Mouse (Mus musculus) forebrain, embryonic 16.5 days (tissue): ENCODE measurements around the gene Bst2. TPM values are rescaled to one million over a fixed set of nuclear protein-coding genes. Genes with fewer than 3 reads are reported as not detected.

Source experiments
- ATAC-seq: fragments of 200-750 bp; cut with Nextera tagmentation; 2 replicates; pipeline ENCODE4 v1.8.0; 2017; ENCODE audit warnings: mild to moderate bottlenecking, moderate library complexity
- H3K27ac ChIP-seq: fragments of 300-500 bp; sonication (generic); 2 replicates; pipeline ENCODE4 v1.5.1; 2014; ENCODE audit warnings: low read length, control low read depth
- H3K27me3 ChIP-seq: fragments of 300-500 bp; sonication (generic); replicated peaks from 2 replicates; pipeline ENCODE4 v1.6.1; 2014; ENCODE audit warnings: low read length; ENCODE audit not compliant: control insufficient read depth, insufficient read depth
- H3K36me3 ChIP-seq: fragments of 300-500 bp; sonication (generic); 2 replicates; pipeline ENCODE4 v1.6.1; 2014; ENCODE audit not compliant: control insufficient read depth, insufficient read depth
- H3K4me1 ChIP-seq: fragments of 300-500 bp; sonication (generic); replicated peaks from 2 replicates; pipeline ENCODE4 v1.6.1; 2014; ENCODE audit warnings: low read length; ENCODE audit not compliant: control insufficient read depth, insufficient read depth
- H3K4me2 ChIP-seq: fragments of 300-500 bp; sonication (generic); 2 replicates; pipeline ENCODE4 v1.6.1; 2014; ENCODE audit warnings: mild to moderate bottlenecking, low read length, control low read depth
- H3K4me3 ChIP-seq: fragments of 300-500 bp; sonication (generic); replicated peaks from 2 replicates; pipeline ENCODE4 v1.5.1; 2014; ENCODE audit warnings: mild to moderate bottlenecking, low read length, control low read depth
- H3K9ac ChIP-seq: fragments of 300-500 bp; sonication (generic); replicated peaks from 2 replicates; pipeline ENCODE4 v1.6.1; 2014; ENCODE audit warnings: low read depth, low read length, control low read depth
- H3K9me3 ChIP-seq: fragments of 300-500 bp; sonication (generic); 2 replicates; pipeline ENCODE4 v1.6.1; 2016; ENCODE audit warnings: low read length; ENCODE audit not compliant: control insufficient read depth
- WGBS: fragments of 180-500 bp; shearing (Covaris S2); extraction: QIAGEN DNeasy Blood & Tissue Kit; methylation state at CpG from one replicate; pipeline ENCODE4 v1.1.7; 2014; 5-methylcytosine and 5-hydroxymethylcytosine counted together
- polyA plus RNA-seq: library from polyadenylated mRNA; unstranded; fragments of >200 nt; fragmentation: Nextera tagmentation; extraction: Ambion mirVana; gene quantifications from 2 replicates; pipeline ENCODE4 v1.2.1, GENCODE M21; 2015

Gene Bst2
- 4.7 and 7.5 TPM in 2 replicates for polyA plus RNA-seq

DNA sequence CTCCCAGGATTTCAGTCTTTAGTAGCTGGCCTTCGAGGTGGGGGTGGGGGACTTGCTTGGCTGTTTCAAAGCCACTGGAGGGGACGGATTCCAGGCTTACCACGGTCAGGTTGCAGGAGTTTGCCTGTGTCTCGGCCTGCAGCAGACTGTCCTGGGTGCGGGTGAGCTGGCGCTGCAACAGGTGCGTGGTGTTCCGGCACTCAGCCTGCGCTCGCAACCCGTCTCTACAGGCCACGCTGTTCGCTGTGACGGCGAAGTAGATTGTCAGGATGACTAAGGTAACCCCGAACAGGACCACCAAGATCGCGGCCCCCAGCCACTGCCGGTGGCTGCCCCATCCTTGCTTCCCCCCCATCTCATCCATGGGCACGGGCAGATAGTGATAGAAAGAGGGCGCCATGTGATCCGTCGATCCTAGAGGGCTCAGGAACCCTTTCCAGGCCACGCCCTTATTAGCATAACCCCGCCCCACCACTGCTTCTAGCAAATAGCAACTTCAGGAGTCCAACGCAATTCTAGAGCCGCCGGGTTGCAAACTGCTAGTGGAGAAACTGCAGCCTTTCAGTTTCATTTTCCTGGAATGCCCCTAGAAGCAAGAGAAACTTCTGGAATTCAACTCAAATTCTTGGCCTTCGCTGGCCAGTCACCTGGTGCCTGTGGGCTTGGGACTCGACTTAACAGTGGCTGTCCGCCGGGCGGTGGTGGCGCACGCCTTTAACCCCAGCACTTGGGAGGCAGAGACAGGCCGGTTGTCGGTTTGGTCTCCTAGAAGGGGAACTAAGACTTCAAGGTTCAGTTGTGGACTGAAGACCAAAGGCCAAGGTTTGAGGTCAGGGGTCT lies at the start of gene Bst2:
Gene Bst2, minus strand, starts transcription at position 429 of the 840 bp plus-strand sequence.
- no peak within 1 kb of the TSS for H3K27ac ChIP-seq
- H3K27me3 ChIP-seq = peaks cover 12% of the 10 kb centered on the region
- 4% methylated on average over 37 of the region's 37 CpGs for WGBS
- no peaks in the 10 kb centered on the region for H3K9me3 ChIP-seq
- H3K36me3 ChIP-seq = no peaks in the 10 kb centered on the region
- peak within 1 kb of the TSS; percentile 31 for H3K4me3 ChIP-seq
- peaks cover 8% of the 10 kb centered on the region for H3K4me1 ChIP-seq
- peak within 1 kb of the TSS; percentile 51 for H3K4me2 ChIP-seq
- H3K9ac ChIP-seq = peak within 1 kb of the TSS; percentile 11; the same call in 1 of the 2 replicates
- ATAC-seq = 0 out of 2 replicates have a peak, but pooled peaks have one; percentile 39

DNA sequence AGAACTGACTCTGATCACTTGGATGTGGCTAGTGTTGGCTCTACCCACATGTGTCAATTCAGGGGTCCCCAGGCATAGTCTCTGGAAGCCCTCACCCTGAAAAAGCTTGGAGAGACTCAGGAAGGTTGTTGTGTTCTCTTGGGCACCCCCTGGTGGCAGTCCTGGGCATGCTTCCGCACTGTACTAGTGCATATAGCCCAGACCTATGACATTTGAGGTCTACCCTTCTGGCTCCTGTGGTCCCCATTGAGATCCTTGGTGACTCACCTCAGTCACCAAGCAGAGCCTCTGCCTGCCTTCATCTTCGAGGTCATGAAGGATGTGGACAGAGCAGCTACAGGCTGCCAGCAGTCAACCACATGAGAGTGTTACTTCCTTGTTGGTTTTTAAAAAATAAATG lies 49.6 kb upstream of the Bst2 start:
- H3K4me3 ChIP-seq = no peak overlapping the region
- H3K4me2 ChIP-seq = no peak overlapping the region
- H3K27me3 ChIP-seq = no peaks in the 10 kb centered on the region
- no peaks in the 10 kb centered on the region for H3K9me3 ChIP-seq
- H3K36me3 ChIP-seq = peaks cover 7% of the 10 kb centered on the region
- H3K4me1 ChIP-seq = peaks cover 9% of the 10 kb centered on the region
- peak; percentile 31; the same call in 1 of the 2 replicates for ATAC-seq
- 70% methylated on average over 2 of the region's 2 CpGs for WGBS
- H3K27ac ChIP-seq = no peak overlapping the region
- no peak overlapping the region for H3K9ac ChIP-seq

DNA sequence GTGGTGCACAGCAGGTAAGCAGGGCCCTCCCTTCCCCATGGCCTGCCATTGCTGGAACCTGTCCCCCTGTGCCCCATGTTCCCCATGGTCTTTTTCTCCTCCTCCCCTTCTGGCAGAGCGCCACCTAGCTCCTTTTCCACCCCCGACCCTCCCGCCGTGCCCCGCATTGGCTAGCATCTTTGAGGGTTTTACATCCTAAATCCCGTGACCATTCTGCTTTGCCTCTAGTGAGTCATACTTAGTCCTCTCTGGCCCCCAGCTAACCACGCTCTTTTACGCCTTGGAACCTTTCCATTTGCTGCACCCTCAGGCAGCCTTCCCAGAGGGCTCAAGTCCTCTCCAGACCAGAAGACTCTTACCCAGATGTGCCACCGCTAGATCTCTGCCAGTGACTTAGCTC lies 42.9 kb upstream of the Bst2 start:
- peaks cover 5% of the 10 kb centered on the region for H3K36me3 ChIP-seq
- peak; percentile 18; the same call in 1 of the 2 replicates for ATAC-seq
- H3K9me3 ChIP-seq = no peaks in the 10 kb centered on the region
- H3K4me3 ChIP-seq = no peak overlapping the region
- no peaks in the 10 kb centered on the region for H3K27me3 ChIP-seq
- no peak overlapping the region for H3K27ac ChIP-seq
- H3K9ac ChIP-seq = no peak overlapping the region
- 21% methylated on average over 9 of the region's 9 CpGs for WGBS
- H3K4me1 ChIP-seq = peaks cover 10% of the 10 kb centered on the region; the same call in 1 of the 2 replicates
- no peak overlapping the region for H3K4me2 ChIP-seq

DNA sequence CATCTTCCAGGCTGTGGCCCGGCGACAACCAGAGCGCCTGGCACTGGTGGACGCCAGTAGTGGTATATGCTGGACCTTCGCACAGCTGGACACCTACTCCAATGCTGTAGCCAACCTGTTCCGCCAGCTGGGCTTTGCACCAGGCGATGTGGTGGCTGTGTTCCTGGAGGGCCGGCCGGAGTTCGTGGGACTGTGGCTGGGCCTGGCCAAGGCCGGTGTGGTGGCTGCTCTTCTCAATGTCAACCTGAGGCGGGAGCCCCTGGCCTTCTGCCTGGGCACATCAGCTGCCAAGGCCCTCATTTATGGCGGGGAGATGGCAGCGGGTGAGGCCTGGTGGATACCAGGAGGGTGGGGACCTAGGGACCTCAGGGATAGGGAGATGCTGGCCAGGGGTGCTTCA lies 42.2 kb upstream of the Bst2 start:
- Histone ChIP-seq H3K4me2 (no peak overlapping the region), H3K27ac (no peak overlapping the region), H3K9ac (no peak overlapping the region), H3K9me3 (no peaks in the 10 kb centered on the region), H3K36me3 (peaks cover 2% of the 10 kb centered on the region), H3K4me1 (peaks cover 11% of the 10 kb centered on the region; the same call in 1 of the 2 replicates), H3K4me3 (no peak overlapping the region), H3K27me3 (no peaks in the 10 kb centered on the region)
- ATAC-seq = no peak
- WGBS = 74% methylated on average over 14 of the region's 14 CpGs

DNA sequence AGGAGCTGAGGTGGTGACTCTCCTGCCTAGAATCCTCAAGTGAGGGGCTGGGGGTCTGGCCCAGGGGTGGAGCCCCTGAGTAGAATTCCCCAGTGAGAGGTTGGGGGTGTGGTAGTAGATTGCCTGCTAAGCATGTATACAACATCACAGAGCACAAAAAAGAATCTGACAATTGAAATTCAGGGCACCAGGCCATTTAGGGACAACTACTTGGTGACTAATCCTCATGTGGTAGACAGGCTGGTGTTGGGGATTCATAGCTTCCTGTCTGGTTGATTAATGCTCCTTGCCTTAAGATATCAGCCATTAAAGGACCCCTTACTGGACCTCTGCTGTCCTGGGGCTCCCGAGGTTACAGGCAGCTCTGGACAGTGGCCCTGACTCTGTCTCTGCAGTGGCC lies 41.8 kb upstream of the Bst2 start:
- no peaks in the 10 kb centered on the region for H3K27me3 ChIP-seq
- no peak for ATAC-seq
- H3K4me1 ChIP-seq = peaks cover 12% of the 10 kb centered on the region; the same call in 1 of the 2 replicates
- no peak overlapping the region for H3K9ac ChIP-seq
- no peak overlapping the region for H3K4me2 ChIP-seq
- H3K27ac ChIP-seq = no peak overlapping the region
- no peaks in the 10 kb centered on the region for H3K9me3 ChIP-seq
- no peaks in the 10 kb centered on the region for H3K36me3 ChIP-seq
- 65% methylated on average over 1 of the region's 1 CpGs for WGBS
- no peak overlapping the region for H3K4me3 ChIP-seq

DNA sequence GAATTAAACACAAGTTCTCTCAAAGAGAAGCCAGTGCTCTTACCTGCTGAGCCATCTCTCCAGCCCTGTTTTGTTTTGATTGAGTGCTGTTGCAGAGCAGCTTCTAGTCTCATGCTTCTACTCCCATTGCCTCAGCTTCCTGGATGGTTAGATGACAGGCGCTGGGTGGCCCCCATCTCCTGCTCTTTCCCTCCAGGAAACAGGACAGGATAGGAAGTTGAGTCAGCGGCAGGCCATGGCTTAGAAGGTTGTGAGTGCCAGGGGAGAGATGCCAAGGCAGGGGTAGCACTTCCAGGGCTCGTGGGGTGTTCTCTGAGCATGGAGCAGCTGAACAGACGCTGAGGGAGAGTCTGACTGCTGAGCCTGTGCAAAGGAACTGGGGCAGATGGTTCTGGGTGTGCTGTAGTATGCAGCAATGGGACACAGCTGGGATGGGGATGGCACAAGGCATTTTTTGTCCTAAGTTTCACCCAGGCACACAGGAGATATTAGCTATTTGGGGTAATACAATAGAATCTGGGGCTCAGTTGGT lies 40.7 kb upstream of the Bst2 start:
- Histone ChIP-seq H3K9ac (no peak overlapping the region), H3K9me3 (no peaks in the 10 kb centered on the region), H3K4me2 (no peak overlapping the region), H3K4me3 (no peak overlapping the region), H3K36me3 (no peaks in the 10 kb centered on the region), H3K27me3 (no peaks in the 10 kb centered on the region), H3K27ac (no peak overlapping the region), H3K4me1 (peaks cover 15% of the 10 kb centered on the region)
- WGBS = 71% methylated on average over 4 of the region's 4 CpGs
- ATAC-seq = no peak

DNA sequence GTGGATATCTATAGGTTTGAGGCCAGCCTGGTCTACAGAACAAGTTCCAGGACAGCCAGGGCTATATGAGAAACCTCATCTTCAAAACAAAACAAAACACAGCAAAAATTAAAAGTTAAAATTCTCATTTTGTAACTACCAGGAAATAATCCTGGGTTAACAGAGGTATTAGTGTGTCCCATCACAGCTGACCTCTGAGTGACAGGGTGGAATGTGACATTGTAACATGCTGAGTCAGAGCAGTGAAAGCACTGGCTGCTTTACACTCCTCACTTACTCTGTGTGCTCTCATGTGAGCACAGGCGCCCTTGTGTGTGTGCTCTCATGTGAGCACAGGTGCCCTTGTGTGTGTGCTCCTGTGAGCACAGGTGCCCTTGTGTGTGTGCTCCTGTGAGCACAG lies 37.8 kb upstream of the Bst2 start:
- no peak overlapping the region for H3K9ac ChIP-seq
- WGBS = 74% methylated on average over 1 of the region's 1 CpGs
- H3K4me2 ChIP-seq = no peak overlapping the region
- no peak overlapping the region for H3K27ac ChIP-seq
- H3K9me3 ChIP-seq = no peaks in the 10 kb centered on the region
- peaks cover 31% of the 10 kb centered on the region for H3K4me1 ChIP-seq
- H3K27me3 ChIP-seq = no peaks in the 10 kb centered on the region
- no peaks in the 10 kb centered on the region for H3K36me3 ChIP-seq
- ATAC-seq = no peak
- H3K4me3 ChIP-seq = no peak overlapping the region

DNA sequence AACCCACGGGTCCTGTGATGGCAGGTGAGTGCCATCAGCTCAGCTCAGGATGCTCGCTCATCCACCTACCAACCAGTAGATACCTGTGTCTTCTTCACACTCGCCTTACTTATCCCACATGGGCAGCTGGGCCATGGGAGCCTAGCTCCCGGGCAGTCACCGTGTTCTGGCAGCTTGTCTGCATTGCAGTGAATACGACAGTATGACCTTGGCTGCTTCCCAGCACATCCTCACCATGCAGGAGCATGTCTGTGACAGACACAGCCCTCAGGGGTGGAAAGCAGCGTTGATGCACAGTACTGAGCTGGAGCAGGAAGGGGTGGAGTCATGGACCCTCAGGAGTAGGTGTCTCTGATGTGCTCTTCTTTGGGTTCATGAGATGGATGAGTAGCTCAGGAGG lies 37.2 kb upstream of the Bst2 start:
- ATAC-seq = no peak
- Histone ChIP-seq H3K4me3 (no peak overlapping the region), H3K27ac (no peak overlapping the region), H3K9ac (no peak overlapping the region), H3K27me3 (no peaks in the 10 kb centered on the region), H3K4me2 (no peak overlapping the region), H3K9me3 (no peaks in the 10 kb centered on the region), H3K36me3 (no peaks in the 10 kb centered on the region), H3K4me1 (peaks cover 26% of the 10 kb centered on the region)
- WGBS = 62% methylated on average over 7 of the region's 7 CpGs

DNA sequence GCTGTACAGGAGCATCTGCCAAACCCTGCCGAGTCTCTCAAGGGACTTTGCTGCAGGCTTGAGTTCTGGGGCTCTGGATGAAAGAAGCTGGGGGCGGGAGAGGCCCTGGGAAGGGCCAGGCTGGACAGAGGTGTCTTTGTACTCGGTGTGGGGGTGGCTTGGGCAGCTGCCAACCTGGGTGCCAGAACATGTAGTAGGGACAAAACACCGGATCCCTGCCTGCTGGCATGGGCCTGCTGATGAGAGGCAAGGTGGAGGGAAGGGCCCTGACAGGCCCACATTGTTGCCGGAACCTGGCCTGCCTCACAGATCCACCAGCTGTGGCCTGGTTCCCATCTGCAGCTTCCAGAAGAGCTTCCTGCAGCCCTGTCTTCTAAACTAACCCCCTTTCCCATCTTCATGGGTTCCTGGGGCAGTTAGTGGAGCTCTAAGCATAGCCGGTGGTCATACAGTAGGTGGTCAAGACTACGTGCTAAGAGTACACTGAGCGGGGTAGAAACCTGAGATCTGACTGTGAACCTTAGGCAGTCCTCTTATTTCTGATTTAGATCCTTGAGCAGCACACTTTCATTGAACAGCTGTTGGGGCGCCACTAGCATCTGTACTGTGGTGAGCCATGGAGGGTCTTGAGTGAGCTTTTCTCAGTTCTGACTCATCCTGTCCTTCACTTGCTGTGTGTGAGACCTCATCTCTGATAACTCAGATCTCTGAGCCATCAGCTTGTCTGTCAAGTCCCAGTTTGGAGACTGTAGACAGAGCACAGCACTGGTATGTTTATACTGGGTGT lies 35.8 kb upstream of the Bst2 start:
- peak overlapping the region; percentile 18; the same call in 1 of the 2 replicates for H3K9ac ChIP-seq
- WGBS = 37% methylated on average over 9 of the region's 9 CpGs

More for the DNA sequence above, 35.8 kb upstream of the Bst2 start:
- Histone ChIP-seq H3K4me2 (peak overlapping the region; percentile 53), H3K36me3 (no peaks in the 10 kb centered on the region), H3K27me3 (no peaks in the 10 kb centered on the region), H3K9me3 (no peaks in the 10 kb centered on the region), H3K4me3 (peak overlapping the region; percentile 14), H3K4me1 (peaks cover 32% of the 10 kb centered on the region), H3K27ac (peak overlapping the region; percentile 72)
- peak; percentile 1; the same call in 1 of the 2 replicates for ATAC-seq
